Mouse (Mus musculus): ENCODE results near the gene Prdm16. TPM values are rescaled to one million over a fixed set of nuclear protein-coding genes. Genes with fewer than 3 reads are reported as not detected.

The Prdm16 gene
- polyA plus RNA-seq, 1 experiment from 2014 or later, result 39.0 TPM

DNA sequence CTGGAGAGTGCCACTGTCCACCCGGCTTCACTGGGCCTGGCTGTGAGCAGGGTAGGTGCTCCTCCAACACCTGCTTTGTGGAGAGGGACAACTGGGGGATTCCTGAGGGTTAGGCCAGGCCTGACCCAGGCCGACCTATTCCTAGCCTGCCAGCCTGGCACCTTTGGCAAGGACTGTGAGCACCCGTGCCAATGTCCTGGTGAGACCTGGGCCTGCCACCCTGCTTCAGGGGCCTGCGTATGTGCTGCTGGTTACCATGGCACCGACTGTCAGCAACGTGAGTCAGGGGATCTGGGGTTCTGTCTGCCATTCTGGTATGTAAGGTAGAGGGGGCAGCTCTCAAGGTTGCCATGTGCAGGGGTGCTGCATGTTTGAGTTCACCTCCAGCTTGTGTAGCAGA lies 369.2 kb downstream of the Prdm16 start:
- Histone ChIP-seq H3K36me3 (peaks cover 97% of the 10 kb centered on the region), H3K9ac (no peak overlapping the region), H3K9me3 (peaks cover 6% of the 10 kb centered on the region; the same call in 1 of the 2 replicates), H3K27me3 (no peaks in the 10 kb centered on the region), H3K4me3 (no peak overlapping the region), H3K4me1 (0 out of 2 replicates have a peak, but pooled peaks cover 6% of the 10 kb centered on the region), H3K27ac (no peak overlapping the region), H3K4me2 (no peak overlapping the region)
- no peak for ATAC-seq (ENCODE audit: insufficient number of reproducible peaks, insufficient read depth, low FRiP score, low TSS enrichment, low read depth)
- WGBS, result 84% methylated on average over 6 of the region's 6 CpGs

Other genes starting within 250 kb of the Prdm16 start
- gene Actrt2, start 31.0 kb upstream of the Prdm16 start, polyA plus RNA-seq (2015; fragmentation: Nextera tagmentation; extraction: Ambion mirVana), result not detected in 2 replicates
- 0.36 and 0.49 TPM in 2 replicates for gene Ttc34, start 200.6 kb upstream of the Prdm16 start, polyA plus RNA-seq (2015; fragmentation: Nextera tagmentation; extraction: Ambion mirVana)
- 0.28 TPM in 1 of 2 replicates, not detected in the other for gene Mmel1, start 232.7 kb upstream of the Prdm16 start, polyA plus RNA-seq (2015; fragmentation: Nextera tagmentation; extraction: Ambion mirVana)